Mouse (Mus musculus): ENCODE measurements around the gene Ciz1.

Gene Ciz1

GRCm38 (mm10) chr2:32352151-32353006 lies at the start of gene Ciz1:
Gene Ciz1 (plus strand): TSS chr2:32352327.
- no peak for DNase-seq (ENCODE audit: extremely low read depth, low read depth)

DNA sequence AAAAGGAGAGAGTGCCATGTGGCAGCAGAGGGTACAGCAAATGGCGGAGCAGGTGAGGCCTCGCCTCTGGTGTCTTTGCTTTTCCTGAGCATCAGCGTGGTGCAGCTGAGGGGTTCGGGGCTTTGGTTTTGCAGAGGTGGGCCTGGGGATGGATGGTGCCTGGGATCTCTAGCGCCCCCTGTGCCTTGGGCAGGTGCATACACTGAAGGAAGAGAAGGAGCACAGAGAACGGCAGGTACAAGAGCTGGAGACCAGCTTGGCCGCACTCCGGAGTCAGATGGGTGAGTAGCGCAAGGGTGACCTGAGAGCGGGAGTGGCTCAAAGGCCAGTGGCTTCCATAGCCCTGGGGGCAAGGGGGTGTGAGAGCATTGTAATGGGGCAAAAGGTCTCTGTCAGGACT lies 49.2 kb upstream of the Ciz1 start:
- no peak for DNase-seq (ENCODE audit: extremely low read depth, low read depth)

- no peak for DNase-seq (ENCODE audit: extremely low read depth, low read depth)
Measured at GRCm38 (mm10) chr2:32304145-32304832, 47.8 kb upstream of the Ciz1 start.

DNA sequence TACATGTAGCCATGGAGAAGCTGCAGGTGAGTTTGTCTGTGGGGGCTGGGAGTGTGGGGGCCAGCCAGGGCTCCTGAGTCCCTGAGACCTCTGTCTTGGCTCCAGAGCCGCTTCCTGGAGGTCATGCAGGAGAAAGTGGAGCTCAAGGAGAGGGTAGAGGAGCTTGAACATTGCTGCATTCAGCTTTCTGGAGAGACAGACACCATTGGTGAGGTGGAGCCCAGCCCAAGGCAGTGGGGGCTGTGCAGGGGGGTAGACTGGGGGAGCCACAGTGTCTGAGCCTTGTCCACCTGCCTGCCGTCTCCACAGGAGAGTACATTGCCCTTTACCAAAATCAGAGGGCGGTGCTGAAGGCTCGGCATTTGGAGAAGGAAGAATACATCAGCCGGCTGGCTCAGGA lies 46.5 kb upstream of the Ciz1 start:
- DNase-seq (ENCODE audit: extremely low read depth, low read depth), result no peak

DNA sequence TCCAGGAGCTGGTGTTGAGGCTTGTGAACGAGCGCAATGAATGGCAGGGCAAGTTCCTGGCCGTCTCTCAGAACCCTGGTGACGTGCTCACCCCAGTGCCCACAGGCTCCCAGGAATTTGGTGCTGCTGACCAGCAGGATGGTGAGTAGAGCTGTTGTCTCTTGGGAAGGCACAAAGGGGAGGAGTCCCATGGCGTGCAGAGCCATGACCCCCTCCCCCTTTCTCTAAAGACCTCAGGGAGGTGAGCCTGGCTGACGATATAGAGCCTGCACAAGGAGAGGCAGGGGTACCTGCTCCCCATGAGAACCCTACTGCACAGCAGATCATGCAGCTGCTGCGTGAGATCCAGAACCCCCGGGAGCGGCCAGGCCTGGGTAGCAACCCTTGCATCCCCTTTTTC lies 46.0 kb upstream of the Ciz1 start:
- no peak for DNase-seq (ENCODE audit: extremely low read depth, low read depth)

- DNase-seq (ENCODE audit: extremely low read depth, low read depth), result no peak
Measured at GRCm38 (mm10) chr2:32307247-32307798, 44.8 kb upstream of the Ciz1 start.

DNA sequence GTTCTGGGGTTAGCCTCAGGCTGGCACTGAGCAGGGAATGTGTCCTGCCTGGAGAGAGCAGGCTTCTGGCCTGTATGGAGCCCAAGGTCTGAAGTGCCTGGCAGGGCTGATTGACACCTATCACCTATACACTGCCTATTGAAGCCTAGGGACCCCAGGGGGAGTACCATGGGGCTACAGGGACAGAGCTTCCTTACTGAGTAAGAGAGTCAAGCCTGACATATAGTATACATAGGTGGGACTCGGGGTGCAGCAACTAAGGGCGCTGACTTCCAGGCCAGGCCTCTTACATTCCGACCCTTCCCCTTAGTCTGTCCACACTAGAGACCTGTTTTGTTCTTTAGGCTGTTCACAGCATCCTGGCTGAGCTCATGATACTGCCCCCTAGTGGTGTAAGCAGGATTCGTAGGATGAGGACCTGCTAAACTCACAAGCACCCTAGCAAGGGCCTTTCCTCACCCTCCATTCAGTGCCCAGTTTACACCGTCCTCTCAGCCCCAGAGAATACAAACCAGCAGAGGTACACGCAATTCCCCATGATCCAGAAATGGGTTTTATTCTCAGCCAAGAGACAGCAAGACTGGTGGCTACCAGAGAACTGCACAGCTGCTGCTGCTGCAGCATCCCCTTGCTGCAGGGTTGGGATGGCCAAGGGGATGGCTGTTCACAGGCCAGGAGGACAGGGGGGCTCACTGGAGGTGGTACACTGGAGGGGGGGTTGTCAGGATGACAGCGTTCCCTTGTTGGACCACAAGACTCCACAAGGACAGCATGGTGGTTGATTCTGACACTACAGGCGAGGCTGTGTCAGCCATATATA lies 44.0 kb upstream of the Ciz1 start:
- peak; percentile 39 for DNase-seq (ENCODE audit: extremely low read depth, low read depth)

DNA sequence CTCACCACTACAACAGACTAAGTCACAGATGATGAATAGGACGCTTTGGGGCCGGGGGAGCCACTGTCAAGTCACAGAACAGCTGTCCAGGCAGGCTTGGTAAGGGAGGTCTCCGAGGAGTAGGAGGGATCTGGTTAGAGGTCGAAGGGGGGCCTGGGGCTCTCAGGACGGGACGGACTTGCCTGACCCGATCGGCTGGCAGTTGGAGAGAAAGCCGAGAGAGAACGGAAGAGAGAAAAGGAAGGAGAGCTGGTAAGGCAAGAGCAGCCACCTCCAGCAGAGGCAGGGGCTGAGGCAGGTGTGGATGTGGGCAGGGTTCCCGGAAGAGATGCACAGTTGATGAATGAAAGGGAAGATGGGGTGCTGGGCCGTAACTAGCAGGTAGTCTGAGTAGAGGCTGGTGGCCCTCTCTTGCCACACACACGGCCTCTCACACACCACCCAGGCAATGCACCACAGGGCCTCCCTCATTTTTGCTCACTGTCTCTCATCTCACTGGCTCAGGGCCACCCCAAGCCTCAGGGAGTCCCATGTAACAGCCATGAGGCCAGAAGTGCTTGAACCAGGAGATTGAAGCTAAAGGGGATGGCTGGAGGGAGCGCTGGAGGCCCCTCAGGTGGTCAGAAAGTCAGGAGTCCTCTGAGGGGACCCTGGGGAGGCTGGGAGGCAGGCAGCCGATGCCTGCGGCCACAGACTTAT lies 43.1 kb upstream of the Ciz1 start:
- DNase-seq (ENCODE audit: extremely low read depth, low read depth), result no peak

GRCm38 (mm10) chr2:32310096-32310845 lies 41.9 kb upstream of the Ciz1 start:
- DNase-seq (ENCODE audit: extremely low read depth, low read depth), result no peak

DNA sequence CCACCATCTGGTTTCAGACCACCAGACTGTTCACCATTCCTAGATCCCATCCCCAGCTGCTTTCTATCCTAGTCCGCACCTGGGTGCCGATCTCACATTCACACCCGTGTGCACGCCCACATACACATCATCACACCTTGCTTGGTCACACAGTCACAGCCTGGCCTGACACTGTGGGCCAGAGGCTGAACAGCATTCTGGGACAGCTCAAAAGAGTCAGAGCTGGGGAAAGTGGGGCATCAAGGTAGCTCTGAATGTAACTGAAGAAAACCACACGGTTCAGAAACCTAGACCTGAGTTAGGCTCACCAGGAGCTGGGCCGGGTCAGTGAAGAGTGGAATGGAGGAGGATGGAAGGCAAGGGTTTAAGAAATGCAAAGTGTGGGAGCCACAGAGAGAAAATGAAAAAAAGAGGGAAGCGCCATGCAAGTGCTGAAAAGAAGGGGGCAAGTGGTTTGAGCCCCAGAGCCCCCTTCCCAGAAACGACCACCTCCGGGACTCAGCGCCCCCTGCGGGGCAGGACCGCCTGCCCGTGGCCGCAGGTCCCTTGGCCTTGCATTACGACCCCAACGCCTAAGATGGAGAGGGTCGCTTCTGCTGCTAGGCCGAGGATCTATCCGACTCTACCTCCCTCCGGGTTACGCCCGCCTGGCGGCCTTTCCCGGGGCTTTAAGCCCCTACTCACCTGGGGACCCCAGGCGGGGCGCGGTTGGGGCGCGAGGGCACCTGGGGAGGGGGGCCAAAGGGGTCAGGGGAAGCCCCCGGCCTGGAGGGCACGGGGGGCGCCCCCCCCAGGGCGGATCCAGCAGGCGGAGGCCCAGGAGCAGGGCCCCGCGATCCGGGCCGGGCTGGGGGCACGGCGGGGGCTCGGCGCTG lies 40.4 kb upstream of the Ciz1 start:
- no peak for DNase-seq (ENCODE audit: extremely low read depth, low read depth)

GRCm38 (mm10) chr2:32312318-32312964 lies 39.7 kb upstream of the Ciz1 start:
- DNase-seq (ENCODE audit: extremely low read depth, low read depth), result peak; percentile 54

DNA sequence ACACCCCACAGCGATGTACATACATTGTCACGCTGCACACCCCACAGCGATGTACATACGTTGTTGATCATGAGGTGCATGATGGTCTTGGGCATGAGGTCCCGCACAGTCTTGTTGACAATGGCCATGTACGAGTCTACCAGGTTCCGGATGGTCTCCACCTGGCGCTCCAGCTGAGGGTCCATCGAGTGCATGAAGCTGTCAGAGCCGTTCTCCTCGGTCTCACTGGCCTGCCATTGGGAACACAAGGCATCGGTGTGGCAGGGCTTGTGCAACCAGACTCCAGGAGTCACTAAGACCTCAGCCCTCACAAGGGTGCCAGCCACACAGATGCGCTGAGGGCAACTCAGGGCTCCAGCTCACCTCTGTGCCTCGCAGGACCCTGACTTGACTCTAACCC lies 37.3 kb upstream of the Ciz1 start:
- DNase-seq (ENCODE audit: extremely low read depth, low read depth), result no peak

DNA sequence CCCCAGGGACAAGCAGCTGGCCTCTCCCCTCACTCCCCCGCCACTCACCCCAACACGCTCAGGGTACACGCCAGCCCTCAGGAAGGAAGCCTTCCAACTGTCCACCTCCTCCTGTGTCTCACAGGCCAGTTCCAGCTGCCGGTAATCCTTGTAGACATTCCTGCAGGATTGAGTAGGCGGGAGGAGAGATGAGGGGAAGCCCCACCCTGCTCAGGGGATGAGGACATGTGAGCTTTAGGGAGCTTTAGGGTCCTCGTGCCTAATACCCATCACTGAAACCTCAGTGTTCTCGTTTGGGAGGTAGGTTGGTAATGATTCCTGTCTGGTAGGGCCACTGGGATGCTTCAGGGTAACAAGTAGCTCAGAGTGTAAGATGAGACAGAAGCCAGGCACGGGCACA lies 36.4 kb upstream of the Ciz1 start:
- DNase-seq (ENCODE audit: extremely low read depth, low read depth), result no peak

- DNase-seq (ENCODE audit: extremely low read depth, low read depth), result no peak
Measured at GRCm38 (mm10) chr2:32316887-32317656, 35.1 kb upstream of the Ciz1 start.

- no peak for DNase-seq (ENCODE audit: extremely low read depth, low read depth)
Measured at GRCm38 (mm10) chr2:32317791-32318417, 34.2 kb upstream of the Ciz1 start.

GRCm38 (mm10) chr2:32318709-32319585 lies 33.2 kb upstream of the Ciz1 start:
- no peak for DNase-seq (ENCODE audit: extremely low read depth, low read depth)
